Mouse (Mus musculus) adrenal gland, adult 10 weeks (tissue): ENCODE results near the gene Gm8127. TPM values are rescaled to one million over a fixed set of nuclear protein-coding genes. Genes with fewer than 3 reads are reported as not detected.

Experiments used
- polyA plus RNA-seq: library from polyadenylated mRNA; stranded (reverse); fragments of 350-450 nt; fragmentation: Illumina TruSeq; extraction: RNeasy Lipid Tissue Mini Kit (QIAGEN cat#74804); gene quantifications from one replicate; pipeline ENCODE4 v1.2.3, GENCODE M21; 2014; ENCODE audit warnings: low read depth, low replicate concordance

The Gm8127 gene
- polyA plus RNA-seq: not detected

GRCm38 (mm10) chr14:43293503-43293902 is at the start of gene Gm8127:
Gene Gm8127, minus strand, starts transcription at chr14:43293832.

GRCm38 (mm10) chr14:43274986-43275511 is 18.6 kb downstream of the Gm8127 start, which contains the start of gene Gm9732:
Gene Gm9732, plus strand, starts transcription at chr14:43275036.

GRCm38 (mm10) chr14:43258349-43258748 is 35.3 kb downstream of the Gm8127 start, which contains the start of gene Gm8126:
Gene Gm8126, plus strand, starts transcription at chr14:43258649.

Other genes with a start within 250 kb of the Gm8127 start
- not detected for gene Gm8094, start 217.2 kb downstream of the Gm8127 start, polyA plus RNA-seq
- not detected for gene Gm8104, start 193.2 kb downstream of the Gm8127 start, polyA plus RNA-seq
- not detected for gene Gm7233, start 114.0 kb downstream of the Gm8127 start, polyA plus RNA-seq
- not detected for gene Gm8122, start 58.5 kb downstream of the Gm8127 start, polyA plus RNA-seq
- not detected for gene Gm8126, start 35.2 kb downstream of the Gm8127 start, polyA plus RNA-seq
- gene Gm9732, start 18.8 kb downstream of the Gm8127 start, polyA plus RNA-seq: not detected
- not detected for gene 1700001F09Rik, start 54.0 kb upstream of the Gm8127 start, polyA plus RNA-seq
- not detected for gene Gm8138, start 122.5 kb upstream of the Gm8127 start, polyA plus RNA-seq
- not detected for gene Gm5799, start 249.7 kb upstream of the Gm8127 start, polyA plus RNA-seq